Mouse (Mus musculus): ENCODE measurements at regions not wholly inside any gene's neighbourhood (a gene's known extent, or its start where the extent isn't known, plus 50 kb on each side); places are given as distances from the start of the nearest gene placed in this dataset.

DNA sequence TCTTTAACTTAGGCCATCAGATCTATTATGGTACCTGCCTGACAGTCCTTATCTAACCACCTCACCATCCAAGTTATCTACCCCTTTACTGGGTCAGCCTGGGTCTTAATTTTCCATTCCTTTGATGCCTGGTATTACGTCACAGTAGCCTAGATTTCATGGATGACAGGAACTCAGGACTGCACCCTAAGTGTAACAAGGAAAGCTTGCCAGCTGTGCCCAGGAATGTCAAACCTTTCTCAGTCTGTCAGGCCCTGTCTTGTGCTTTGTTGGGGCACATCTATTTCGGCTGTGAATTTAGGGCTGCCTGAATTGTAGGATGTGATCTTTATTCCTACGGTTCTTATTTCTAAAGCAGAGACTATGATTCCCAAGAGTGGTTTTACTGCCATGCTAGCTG is 94.6 kb upstream of the Arhgap5 start:
- TF ChIP-seq POLR2A (IDR thresholded peaks at IDR 0.05; ENCODE audit: insufficient read depth, low read depth, low read length): no peak
- TF ChIP-seq CTCF (IDR thresholded peaks at IDR 0.05): no peak
- TF ChIP-seq EP300 (IDR thresholded peaks at IDR 0.05; ENCODE audit: insufficient read depth, low read depth, low read length): no peak
- Histone ChIP-seq H3K79me2 (replicated peaks; ENCODE audit: control insufficient read depth, insufficient read depth, low read length) (no peaks in the 10 kb centered on the region), H3K27ac (no peak overlapping the region), H3K9ac (ENCODE audit: low read depth, low read length) (no peak overlapping the region), H3K27me3 (ENCODE audit: control insufficient read depth, insufficient read depth, low read length) (no peaks in the 10 kb centered on the region), H3K4me1 (ENCODE audit: control insufficient read depth, insufficient read depth, low read length) (no peaks in the 10 kb centered on the region), H3K36me3 (ENCODE audit: control insufficient read depth, insufficient read depth, low read length) (no peaks in the 10 kb centered on the region), H3K4me3 (no peak overlapping the region)
- intact Hi-C loops (cut with DNase I): no loop called here
- DNase-seq: no peak
- WGBS: 86% methylated on average over 3 of the region's 3 CpGs

DNA sequence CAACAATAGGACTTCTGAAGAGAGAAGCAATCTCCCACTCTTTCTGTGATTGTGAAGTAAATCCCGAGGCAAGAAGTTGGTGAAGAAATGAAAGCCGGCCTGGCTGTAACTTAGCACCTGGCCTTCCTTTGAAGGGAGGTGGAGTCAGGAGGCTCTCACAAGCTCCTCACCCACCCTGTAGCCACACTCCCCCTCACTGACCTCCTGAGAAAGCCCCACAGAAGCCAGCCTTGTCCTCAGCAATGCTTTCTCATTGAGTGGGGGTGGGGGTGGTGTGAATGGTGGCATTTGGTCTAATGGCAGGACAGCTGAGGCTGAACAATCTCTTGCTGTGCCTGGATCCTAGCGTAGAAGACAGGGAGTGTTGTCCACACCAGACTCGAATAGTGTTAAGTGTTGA is 91.6 kb upstream of the Arhgap5 start:
- Histone ChIP-seq H3K36me3 (ENCODE audit: control insufficient read depth, insufficient read depth, low read length) (no peaks in the 10 kb centered on the region), H3K27me3 (ENCODE audit: control insufficient read depth, insufficient read depth, low read length) (no peaks in the 10 kb centered on the region), H3K79me2 (replicated peaks; ENCODE audit: control insufficient read depth, insufficient read depth, low read length) (no peaks in the 10 kb centered on the region), H3K27ac (no peak overlapping the region), H3K9ac (ENCODE audit: low read depth, low read length) (no peak overlapping the region), H3K4me3 (no peak overlapping the region), H3K4me1 (ENCODE audit: control insufficient read depth, insufficient read depth, low read length) (no peaks in the 10 kb centered on the region)
- 84% methylated on average over 4 of the region's 4 CpGs for WGBS
- intact Hi-C loops (cut with DNase I): no loop called here
- TF ChIP-seq POLR2A (IDR thresholded peaks at IDR 0.05; ENCODE audit: insufficient read depth, low read depth, low read length): no peak
- TF ChIP-seq CTCF (IDR thresholded peaks at IDR 0.05): no peak
- no peak for TF ChIP-seq EP300 (IDR thresholded peaks at IDR 0.05; ENCODE audit: insufficient read depth, low read depth, low read length)
- DNase-seq: no peak

DNA sequence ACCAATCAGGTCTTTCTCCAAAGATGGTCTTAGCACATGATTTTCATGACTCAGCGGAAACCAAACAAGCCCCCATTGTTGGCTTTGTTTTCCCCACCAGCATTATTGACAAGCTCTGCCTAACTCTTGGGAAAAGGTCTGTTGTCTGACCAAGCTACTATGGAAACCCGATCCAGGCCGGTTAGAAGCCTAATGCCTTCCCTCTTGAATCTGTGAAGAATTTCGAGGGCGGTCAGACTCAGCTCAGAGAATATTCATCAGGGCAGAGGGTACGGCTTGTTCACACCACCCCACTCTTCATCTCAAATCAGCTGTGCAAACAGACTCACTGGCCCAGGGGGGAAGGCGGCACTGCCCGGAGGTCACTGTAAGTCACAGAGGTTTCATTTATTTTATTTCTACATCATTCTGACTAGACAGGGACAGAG is 90.7 kb upstream of the Arhgap5 start:
- 58% methylated on average over 8 of the region's 8 CpGs for WGBS
- no peak for DNase-seq
- intact Hi-C loops (cut with DNase I): no loop called here
- Histone ChIP-seq H3K27ac (no peak overlapping the region), H3K9ac (ENCODE audit: low read depth, low read length) (no peak overlapping the region), H3K27me3 (ENCODE audit: control insufficient read depth, insufficient read depth, low read length) (no peaks in the 10 kb centered on the region), H3K4me3 (no peak overlapping the region), H3K79me2 (replicated peaks; ENCODE audit: control insufficient read depth, insufficient read depth, low read length) (no peaks in the 10 kb centered on the region), H3K4me1 (ENCODE audit: control insufficient read depth, insufficient read depth, low read length) (no peaks in the 10 kb centered on the region), H3K36me3 (ENCODE audit: control insufficient read depth, insufficient read depth, low read length) (no peaks in the 10 kb centered on the region)
- TF ChIP-seq CTCF (IDR thresholded peaks at IDR 0.05): no peak
- no peak for TF ChIP-seq EP300 (IDR thresholded peaks at IDR 0.05; ENCODE audit: insufficient read depth, low read depth, low read length)
- TF ChIP-seq POLR2A (IDR thresholded peaks at IDR 0.05; ENCODE audit: insufficient read depth, low read depth, low read length): no peak

DNA sequence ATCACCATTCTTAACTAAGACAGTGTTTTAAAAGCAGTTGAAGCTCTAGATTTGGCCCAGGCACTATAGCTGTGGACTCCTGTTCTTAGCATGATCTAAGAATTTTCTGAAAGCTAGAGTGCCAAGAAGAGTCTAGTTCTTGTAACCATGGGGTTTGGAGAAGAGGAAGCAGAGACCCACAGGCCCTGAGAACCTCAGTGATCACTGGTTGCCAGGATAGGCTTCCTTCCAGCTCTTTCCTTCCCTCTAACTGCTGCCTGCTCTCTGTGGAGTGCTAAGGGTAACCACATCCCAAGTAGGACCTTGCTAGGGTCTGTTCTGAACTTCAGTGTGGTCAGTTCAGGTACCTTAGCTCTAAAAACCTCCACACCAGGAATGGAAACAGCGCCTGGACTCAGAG is 81.0 kb upstream of the Arhgap5 start:
- Histone ChIP-seq H3K4me1 (ENCODE audit: control insufficient read depth, insufficient read depth, low read length) (peaks cover 1% of the 10 kb centered on the region; the same call in 1 of the 2 replicates), H3K27me3 (ENCODE audit: control insufficient read depth, insufficient read depth, low read length) (no peaks in the 10 kb centered on the region), H3K9ac (ENCODE audit: low read depth, low read length) (no peak overlapping the region), H3K36me3 (ENCODE audit: control insufficient read depth, insufficient read depth, low read length) (no peaks in the 10 kb centered on the region), H3K4me3 (no peak overlapping the region), H3K79me2 (replicated peaks; ENCODE audit: control insufficient read depth, insufficient read depth, low read length) (no peaks in the 10 kb centered on the region), H3K27ac (no peak overlapping the region)
- TF ChIP-seq EP300 (IDR thresholded peaks at IDR 0.05; ENCODE audit: insufficient read depth, low read depth, low read length): no peak
- no peak for TF ChIP-seq POLR2A (IDR thresholded peaks at IDR 0.05; ENCODE audit: insufficient read depth, low read depth, low read length)
- TF ChIP-seq CTCF (IDR thresholded peaks at IDR 0.05): no peak
- DNase-seq: no peak
- intact Hi-C loops (cut with DNase I): no loop called here
- WGBS: 86% methylated on average over 1 of the region's 1 CpGs

DNA sequence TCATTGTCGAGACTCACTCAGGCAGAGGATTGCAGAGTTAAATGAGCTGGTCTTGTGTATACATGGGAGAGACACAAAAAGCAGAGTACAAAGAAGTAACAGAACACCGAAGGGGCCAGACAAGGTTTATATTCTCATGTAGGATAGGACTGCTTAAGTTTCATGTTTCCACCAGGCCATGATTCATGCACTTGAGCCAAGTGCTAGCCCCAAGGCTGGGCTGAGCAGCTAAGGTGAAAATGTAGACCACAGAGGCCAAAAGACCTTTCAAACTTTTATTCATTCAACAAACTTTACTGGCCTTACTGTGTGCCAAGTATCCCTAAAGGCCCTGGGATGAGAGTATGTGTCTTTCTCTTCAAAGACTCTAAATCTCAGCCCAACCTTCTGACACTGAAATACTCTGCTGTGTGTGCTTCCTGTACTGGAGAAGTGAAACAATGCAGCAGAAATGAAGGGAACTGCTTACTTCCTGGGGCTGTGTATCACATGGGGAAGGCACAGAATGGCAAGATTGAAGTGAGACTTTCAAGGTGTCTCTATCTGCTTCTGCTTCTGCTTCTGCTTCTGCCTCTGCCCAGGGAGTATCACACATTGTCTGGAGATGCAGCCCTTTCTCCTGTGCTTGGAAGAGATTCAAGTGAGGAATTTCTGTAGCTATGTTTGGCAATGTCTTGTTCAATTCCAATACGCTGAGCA is 79.3 kb upstream of the Arhgap5 start:
- Histone ChIP-seq H3K27me3 (ENCODE audit: control insufficient read depth, insufficient read depth, low read length) (no peaks in the 10 kb centered on the region), H3K79me2 (replicated peaks; ENCODE audit: control insufficient read depth, insufficient read depth, low read length) (no peaks in the 10 kb centered on the region), H3K9ac (ENCODE audit: low read depth, low read length) (no peak overlapping the region), H3K27ac (no peak overlapping the region), H3K36me3 (ENCODE audit: control insufficient read depth, insufficient read depth, low read length) (no peaks in the 10 kb centered on the region), H3K4me1 (ENCODE audit: control insufficient read depth, insufficient read depth, low read length) (peaks cover 1% of the 10 kb centered on the region; the same call in 1 of the 2 replicates), H3K4me3 (no peak overlapping the region)
- no peak for TF ChIP-seq CTCF (IDR thresholded peaks at IDR 0.05)
- no peak for TF ChIP-seq EP300 (IDR thresholded peaks at IDR 0.05; ENCODE audit: insufficient read depth, low read depth, low read length)
- TF ChIP-seq POLR2A (IDR thresholded peaks at IDR 0.05; ENCODE audit: insufficient read depth, low read depth, low read length): no peak
- no peak for DNase-seq
- 82% methylated on average over 3 of the region's 3 CpGs for WGBS
- intact Hi-C loops (cut with DNase I): no loop called here

DNA sequence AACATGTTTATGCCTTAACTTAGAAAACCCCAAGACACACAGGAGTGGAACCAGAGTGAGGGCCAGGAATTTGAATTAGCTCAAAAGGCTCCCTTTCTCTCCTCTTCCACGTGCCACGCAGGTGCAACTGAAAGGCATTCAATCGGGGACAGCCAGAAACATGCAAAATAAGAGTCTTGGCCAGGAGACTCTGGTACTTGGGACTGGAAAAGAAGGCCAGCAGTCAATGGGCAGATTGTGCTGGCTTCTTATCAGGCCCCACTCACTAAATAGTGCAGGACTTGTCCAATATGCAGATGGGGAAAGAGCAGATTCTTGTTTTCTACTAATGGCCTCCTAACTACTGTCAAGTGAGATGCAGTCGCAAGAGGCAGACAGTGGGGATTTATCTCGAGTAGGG is 73.8 kb upstream of the Arhgap5 start:
- Histone ChIP-seq H3K36me3 (ENCODE audit: control insufficient read depth, insufficient read depth, low read length) (no peaks in the 10 kb centered on the region), H3K9ac (ENCODE audit: low read depth, low read length) (no peak overlapping the region), H3K27ac (no peak overlapping the region), H3K79me2 (replicated peaks; ENCODE audit: control insufficient read depth, insufficient read depth, low read length) (no peaks in the 10 kb centered on the region), H3K4me1 (ENCODE audit: control insufficient read depth, insufficient read depth, low read length) (no peaks in the 10 kb centered on the region), H3K4me3 (no peak overlapping the region), H3K27me3 (ENCODE audit: control insufficient read depth, insufficient read depth, low read length) (no peaks in the 10 kb centered on the region)
- TF ChIP-seq POLR2A (IDR thresholded peaks at IDR 0.05; ENCODE audit: insufficient read depth, low read depth, low read length) (no peak), CTCF (IDR thresholded peaks at IDR 0.05) (no peak), EP300 (IDR thresholded peaks at IDR 0.05; ENCODE audit: insufficient read depth, low read depth, low read length) (no peak)
- no peak for DNase-seq
- WGBS: 72% methylated on average over 5 of the region's 5 CpGs
- intact Hi-C loops (cut with DNase I): no loop called here

Data from heart, adult 2 months (tissue).